Mouse (Mus musculus): ENCODE measurements around the gene Rsu1.

DNA sequence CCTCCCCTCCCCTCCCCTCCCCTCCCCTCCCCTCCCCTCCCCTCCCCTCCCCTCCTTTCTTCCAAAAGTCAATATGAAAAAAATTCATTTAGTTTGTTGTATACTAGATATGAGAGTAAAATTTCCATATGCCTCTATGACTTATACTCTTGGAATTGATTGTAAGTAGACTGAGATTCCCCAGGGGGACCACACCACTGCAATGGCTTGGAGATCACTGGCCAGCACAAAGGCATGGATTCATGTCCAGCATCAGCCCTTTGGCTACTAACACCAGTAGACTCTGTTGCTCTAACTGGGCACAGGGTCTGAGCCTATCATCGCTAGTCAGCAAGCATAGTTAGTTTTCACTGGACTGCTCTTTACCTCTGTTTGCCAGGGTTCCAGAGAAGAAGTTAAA, 180.4 kb downstream of the Rsu1 start:
- TF ChIP-seq CTCF (IDR thresholded peaks at IDR 0.05) (no peak), POLR2A (IDR thresholded peaks at IDR 0.05; ENCODE audit: insufficient read depth, low read depth, low read length) (no peak)
